Mouse (Mus musculus): Measurements from ENCODE around the gene Ptpn1. TPM values are rescaled to one million over a fixed set of nuclear protein-coding genes. Genes with fewer than 3 reads are reported as not detected.

Ptpn1 gene
- total RNA-seq, 2 experiments from 2014 or later, result 13.5 to 14.3 TPM

DNA sequence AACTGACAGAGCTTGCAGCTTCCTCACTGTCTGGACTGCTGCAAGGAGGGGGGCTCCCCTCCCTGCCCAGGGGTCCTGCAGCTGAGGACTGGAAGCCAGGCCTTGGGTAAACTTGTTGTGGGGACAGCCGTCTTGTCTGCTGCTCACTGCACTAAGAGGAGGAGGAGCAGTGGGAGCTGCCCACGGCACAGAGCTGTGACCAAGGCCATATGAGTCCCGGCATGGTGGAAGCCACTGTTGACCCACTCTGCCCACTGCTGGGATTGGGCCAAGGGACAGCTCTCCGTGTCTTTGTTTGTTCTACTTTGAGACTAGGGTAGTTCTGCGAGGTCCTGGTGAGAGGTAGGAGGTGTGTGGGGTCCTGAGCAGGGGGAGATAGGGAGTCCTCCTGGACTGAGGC lies 40.3 kb downstream of the Ptpn1 start:
- no peak for DNase-seq

DNA sequence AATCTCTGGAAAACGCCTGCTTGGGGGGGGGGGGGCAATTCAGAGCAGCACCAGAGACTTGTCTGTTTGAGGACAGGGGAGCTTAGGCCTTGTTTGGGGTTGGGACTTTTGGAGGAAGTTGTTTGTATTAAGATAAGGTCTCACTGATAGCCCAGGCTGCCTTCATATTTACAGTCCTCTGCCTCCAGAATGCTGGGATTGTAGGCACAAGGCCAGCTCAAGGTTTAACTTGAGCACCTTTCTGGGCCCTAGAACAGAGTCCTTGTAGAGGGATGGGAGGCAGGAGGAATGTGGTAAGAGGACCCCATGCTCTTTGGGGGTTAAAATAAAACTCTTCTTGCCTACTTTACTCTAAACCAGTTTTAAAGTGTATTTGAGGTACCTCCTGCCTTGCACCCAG lies 41.0 kb downstream of the Ptpn1 start:
- DNase-seq, result no peak

DNA sequence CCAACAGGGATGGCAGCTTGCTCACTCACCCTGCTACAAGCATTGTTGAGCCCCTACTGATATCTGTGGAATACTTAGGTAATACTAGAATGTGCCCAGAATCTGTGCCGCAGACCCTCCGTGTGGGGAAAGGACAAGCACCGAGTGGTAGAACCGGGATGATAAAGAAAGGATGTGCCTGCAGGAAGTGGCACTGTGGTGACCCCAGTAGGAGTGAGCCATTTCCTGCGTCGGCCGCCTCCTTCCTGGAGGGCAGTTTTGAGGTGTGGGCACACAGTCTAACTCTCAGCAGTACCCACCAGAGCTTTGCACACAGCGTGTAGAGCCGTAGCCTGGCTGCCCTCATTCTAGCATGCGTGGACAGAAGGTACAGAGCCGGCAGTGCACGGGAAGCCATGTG lies 43.9 kb downstream of the Ptpn1 start:
- no peak for DNase-seq

DNA sequence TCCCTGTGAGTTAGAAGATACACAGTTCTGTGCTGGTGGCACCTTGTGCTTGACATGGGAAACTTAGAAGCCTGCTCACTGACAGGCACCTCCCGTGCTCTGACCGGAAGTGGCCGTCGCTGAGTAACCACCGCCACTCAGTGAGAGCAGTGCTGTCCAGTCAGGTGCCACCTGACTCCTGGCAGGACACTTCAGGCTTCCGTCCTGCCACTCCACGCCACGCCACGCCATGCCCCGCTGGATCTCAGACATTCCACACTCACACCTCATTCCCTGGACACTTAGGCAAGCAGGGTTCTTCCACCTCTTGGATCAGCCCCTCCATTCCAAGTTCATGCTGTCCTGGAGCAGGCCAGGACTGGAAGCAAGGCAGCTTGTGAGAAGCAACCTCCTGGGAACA lies 46.4 kb downstream of the Ptpn1 start:
- no peak for DNase-seq

- DNase-seq, result no peak
Measured at GRCm38 (mm10) chr2:167980391-167980790, 48.5 kb downstream of the Ptpn1 start.

DNA sequence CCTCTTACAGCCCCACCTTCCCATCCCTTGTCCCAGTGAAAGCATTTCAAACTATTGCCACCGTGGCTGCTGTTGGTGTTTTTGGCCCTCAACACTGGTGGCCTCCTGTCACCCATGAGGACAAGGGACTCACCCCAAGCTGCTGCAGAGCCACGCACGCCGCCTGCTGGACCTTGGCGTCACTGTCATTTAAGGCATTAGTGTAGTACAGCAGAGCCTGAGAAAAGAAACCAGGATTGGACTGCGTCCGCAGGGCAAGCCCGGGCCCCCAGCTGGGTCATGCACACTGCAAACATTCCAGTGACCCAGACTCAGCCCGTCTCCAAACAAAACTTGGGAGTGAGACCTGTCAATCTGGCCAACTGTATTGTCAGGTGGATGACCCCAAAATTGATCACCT lies 50.8 kb downstream of the Ptpn1 start:
- DNase-seq, result no peak

GRCm38 (mm10) chr2:167984371-167984770 lies 52.5 kb downstream of the Ptpn1 start:
- DNase-seq, result no peak

GRCm38 (mm10) chr2:167984946-167985345 lies 53.1 kb downstream of the Ptpn1 start:
- DNase-seq, result no peak

DNA sequence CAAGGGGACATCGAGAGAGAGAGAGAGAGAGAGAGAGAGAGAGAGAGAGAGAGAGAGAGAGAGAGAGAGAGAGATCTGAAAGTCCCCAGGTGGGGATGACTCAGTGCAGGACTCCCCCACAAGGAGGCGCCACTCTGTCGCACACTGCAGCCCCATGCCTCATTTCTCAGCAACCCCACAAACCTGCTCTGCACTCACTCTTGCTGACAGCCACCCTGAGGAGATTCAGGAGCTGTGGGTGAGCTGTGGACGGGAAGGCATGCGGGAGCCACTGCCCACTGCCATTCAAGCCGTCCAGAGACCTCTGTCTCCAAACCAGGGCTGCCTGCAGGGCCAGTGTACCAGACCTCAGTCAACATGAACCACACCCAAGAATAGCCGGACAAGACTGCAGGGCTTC lies 54.9 kb downstream of the Ptpn1 start:
- DNase-seq, result no peak

GRCm38 (mm10) chr2:167987640-167988039 lies 55.8 kb downstream of the Ptpn1 start:
- DNase-seq, result no peak

DNA sequence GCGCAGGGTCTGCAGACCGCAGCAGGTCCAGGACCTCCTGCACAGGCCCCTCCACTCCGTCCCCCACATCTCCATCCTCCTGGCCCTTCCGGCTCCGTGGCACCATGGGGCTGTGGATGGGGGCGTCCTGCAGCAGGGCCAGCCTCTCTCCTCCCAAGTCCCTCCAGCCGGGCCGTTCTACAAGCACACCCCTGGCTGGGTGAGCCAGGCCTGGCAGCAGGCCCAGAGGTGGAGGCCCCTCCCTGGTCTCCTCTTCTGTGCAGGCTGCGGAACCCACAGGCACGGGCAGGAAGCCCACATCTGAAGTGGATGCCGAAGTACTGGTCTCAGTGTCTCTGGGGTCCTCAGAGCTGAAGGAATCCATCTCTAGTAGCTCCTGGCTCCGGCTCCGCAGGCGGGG lies 57.5 kb downstream of the Ptpn1 start:
- peak; percentile 65 for DNase-seq

GRCm38 (mm10) chr2:167993260-167993659 lies 61.4 kb downstream of the Ptpn1 start:
- DNase-seq, result no peak

DNA sequence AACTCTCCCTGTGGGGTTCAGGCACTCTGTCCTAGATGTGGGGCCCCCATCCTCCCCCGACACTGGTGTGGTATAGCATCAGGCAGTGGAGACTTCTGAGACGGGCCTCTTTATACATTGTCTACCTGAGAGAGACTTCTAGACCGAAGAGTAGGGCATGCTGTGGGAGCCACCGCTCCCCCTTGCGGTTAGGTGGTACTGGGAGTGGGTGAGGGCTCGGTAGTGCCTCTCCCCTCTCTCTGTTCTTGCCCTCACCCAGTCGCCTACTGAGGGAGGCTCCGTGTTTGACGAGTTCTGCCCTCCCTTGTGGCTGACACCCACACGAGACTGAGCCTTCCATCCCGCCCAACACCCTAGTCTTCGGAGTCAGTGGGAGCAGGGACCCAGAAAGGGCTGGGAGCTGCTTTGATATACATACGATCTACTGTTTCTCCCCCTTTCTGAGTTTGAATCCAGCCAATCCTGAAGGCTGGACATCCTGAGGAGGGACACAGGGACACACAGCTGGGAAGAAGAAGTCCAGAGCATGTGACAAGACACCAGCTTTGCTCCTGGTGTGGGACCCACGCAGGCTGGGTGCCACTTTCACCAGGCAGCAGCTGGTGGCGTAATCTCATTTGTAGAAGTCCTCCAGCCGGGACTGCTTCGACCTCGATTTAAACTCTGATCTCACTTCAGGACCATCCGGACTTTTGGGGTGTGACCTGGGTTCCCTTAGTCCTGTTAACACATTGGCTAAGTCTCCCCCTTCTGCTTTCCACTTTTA lies 64.2 kb downstream of the Ptpn1 start:
- DNase-seq, result no peak

DNA sequence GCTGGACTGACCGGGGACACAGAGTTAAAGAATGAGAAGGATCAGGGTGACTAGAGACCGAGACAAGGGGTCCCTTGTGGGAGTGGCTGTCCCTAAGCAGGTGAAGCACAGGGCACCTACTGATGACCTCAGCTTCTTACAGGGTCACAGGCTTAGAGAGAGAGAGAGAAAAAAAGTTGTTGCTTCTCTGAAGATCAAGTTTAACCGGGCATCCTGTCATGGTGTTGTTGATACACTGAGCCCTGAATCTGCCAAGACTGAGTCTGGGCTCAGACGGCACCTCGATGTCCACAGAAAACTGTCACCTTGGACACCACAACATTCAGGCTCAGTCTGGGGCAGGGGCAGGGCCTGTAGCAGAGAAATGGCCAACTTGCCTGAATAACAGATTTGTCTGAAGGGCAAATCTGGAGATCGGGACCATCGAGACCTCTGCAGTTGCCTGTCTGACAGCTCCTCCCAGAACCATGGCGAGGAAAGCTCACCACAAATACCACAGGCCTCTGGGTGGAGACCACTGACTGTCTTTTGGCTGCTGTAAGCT lies 64.9 kb downstream of the Ptpn1 start:
- no peak for DNase-seq

DNA sequence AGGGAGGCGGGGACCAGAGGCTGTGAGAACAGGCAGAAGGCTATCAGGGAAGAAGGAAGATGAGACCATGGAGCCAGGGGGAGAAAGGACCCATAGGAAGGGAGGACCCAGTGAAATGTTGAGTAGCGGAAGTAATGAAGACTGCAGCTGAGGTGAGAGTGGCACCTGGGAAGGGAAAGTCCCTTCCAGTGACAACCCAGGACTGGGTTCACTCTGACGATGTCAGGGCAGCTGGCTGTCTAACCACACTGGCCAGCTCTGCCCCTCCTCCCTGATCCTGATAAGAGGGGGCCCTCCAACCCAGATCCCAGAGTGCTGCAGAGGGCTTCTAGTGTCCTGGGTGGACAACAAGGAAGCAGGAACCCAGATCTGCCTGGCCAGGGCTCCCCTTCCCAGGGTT lies 65.7 kb downstream of the Ptpn1 start:
- no peak for DNase-seq

DNA sequence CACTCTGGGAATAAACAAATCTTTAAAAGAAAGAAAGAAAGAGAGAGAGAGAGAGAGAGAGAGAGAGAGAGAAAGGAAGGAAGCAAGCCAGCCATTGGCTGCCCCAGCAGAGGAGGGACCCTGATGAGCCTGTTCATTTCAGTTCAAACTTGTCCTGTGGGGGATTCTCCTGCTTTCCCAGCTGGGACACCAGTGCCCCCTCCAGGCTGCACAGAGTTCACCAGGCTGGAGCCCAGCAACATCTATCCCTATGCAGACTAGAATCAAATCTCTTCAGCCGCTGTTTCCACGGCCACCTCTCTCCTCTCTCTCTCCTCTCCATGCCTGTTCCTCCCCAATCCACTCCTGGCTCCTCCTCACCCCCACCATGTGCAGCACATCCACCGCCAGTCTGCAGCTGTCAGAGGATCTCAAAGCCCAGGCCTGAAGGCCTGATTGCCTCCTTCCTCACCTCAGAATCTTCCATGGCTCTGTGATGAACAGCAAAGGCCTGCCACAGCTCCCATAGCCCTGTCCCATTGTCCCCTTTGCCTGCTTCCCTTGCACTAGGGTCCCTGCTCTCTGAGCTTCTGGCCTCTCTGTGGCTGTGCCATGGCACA lies 67.4 kb downstream of the Ptpn1 start:
- DNase-seq, result no peak

GRCm38 (mm10) chr2:168002188-168002587 lies 70.3 kb downstream of the Ptpn1 start:
- no peak for DNase-seq

DNA sequence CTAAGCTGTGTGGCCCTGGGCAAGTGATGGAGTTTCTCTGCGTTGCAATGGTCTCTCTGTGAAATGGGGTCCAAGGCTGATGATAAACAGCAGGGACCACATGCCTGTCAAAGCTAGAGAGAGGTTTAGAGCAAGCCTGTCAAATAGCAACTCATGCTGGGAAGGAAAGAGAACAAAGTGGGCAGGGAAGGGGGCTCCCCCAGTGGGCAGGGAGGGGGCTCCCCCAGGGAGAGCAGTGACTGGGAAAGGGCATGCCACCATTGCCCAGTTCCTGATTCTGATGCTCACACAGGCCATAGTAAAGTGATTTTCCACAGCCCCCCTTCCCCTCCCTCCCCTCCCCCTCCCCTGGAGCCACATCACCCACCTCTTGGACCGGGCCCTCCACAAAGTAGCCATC lies 71.0 kb downstream of the Ptpn1 start:
- DNase-seq, result no peak

DNA sequence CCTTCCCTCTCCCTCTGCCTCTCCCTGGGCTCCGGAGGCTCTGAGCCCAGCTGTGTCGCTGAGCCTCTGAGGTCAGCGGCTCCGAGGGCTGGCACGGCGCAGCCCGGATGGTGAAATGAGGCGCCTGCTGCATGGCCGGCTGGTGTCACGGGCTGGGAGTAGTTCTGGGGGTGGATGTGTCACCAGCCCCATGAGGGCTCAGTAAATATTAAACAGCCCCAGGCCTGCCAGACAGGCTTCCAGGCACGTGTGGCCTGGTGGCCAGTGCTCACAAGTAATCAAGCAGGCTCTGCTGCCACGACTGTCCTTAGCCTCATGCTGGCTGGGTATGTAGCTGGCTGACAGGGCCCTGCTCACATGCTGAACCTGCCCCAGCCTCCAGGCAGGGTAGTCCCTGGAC lies 71.6 kb downstream of the Ptpn1 start:
- DNase-seq, result no peak

- no peak for DNase-seq
Measured at GRCm38 (mm10) chr2:168004369-168004768, 72.5 kb downstream of the Ptpn1 start.

DNA sequence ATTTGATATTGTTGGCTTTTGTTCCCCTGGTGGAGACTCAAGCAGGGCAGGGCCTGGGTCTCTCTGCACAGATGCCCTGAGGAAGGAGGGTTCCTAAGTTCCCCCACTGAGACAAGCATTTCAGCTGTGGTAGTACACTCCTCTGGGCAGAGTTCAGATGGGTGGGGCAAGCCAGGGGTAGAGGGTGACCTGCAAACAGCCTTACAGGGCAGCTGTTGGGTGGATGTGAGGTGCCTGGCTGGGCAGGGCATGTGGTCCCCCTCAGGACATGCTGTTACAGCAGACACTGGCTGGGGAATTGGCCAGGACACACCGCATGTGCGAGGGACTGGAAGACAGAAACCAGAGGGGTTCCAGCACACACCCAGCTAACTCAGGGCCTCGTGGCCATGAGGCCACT lies 73.1 kb downstream of the Ptpn1 start:
- no peak for DNase-seq

DNA sequence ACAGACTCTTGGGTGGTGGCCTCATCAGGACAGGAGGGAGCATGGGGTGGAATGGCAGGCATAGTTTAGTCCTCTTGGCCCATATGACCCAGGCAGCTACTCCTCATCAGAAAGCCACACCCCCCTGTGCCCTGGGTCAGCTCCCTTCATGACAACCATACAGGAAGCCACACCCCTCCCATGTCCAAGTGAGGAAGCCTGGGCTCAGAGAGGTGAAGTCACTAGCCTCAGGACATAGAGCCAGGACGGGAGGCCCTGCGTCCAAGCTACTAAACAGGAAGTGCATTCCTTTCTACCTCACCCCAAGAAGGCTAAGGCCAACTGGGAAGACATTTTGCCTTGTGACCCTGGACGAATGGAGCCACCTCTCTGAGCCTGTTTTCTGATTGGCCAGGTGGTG lies 73.8 kb downstream of the Ptpn1 start:
- no peak for DNase-seq

DNA sequence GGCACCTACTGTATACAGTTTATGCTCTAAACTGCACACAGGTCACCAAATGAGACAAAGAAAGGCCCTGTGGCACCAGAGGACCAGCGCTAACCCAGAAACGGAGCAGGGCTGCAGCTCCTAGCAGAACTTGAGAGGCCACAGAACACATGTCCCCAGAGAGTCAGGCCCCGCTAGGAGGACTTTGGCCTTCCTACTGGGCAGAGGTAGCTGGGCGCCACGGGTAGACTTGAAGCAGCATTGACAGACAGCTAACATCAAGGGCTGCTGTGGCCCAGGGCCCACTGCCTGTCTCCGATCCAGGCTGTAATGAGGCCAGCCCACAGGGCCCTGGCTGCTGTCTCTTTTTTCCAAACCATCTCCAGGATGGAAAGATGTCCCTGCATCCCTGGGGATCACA lies 74.6 kb downstream of the Ptpn1 start:
- no peak for DNase-seq

DNA sequence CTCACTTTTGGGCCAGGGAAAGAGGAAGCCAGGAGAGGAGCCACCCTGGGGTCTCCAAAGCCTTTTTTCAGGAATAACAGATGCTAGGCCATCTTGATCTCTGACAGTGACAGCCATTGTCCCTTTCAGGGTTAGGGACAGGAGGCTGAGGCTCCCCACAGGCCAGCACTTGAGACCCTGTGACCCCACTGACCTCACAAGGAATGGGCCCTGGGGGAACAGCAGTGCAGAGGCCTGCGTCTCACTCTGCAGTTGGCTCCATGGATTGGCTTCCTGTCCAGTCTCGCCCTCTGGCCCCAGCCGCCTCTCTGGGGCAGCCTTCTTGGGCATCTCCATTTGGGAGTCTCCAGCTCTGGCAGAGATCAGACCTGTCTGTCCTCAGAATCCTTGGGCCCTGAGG lies 76.3 kb downstream of the Ptpn1 start:
- DNase-seq, result no peak
